Mouse (Mus musculus) ovary, postnatal 36 days (tissue): ENCODE measurements around the gene Ndufaf7.

ENCODE experiments used
- DNase-seq: peaks from one replicate; pipeline ENCODE4 v3.0.0; 2022; ENCODE audit warnings: low spot score, mixed read lengths

Ndufaf7 gene

DNA sequence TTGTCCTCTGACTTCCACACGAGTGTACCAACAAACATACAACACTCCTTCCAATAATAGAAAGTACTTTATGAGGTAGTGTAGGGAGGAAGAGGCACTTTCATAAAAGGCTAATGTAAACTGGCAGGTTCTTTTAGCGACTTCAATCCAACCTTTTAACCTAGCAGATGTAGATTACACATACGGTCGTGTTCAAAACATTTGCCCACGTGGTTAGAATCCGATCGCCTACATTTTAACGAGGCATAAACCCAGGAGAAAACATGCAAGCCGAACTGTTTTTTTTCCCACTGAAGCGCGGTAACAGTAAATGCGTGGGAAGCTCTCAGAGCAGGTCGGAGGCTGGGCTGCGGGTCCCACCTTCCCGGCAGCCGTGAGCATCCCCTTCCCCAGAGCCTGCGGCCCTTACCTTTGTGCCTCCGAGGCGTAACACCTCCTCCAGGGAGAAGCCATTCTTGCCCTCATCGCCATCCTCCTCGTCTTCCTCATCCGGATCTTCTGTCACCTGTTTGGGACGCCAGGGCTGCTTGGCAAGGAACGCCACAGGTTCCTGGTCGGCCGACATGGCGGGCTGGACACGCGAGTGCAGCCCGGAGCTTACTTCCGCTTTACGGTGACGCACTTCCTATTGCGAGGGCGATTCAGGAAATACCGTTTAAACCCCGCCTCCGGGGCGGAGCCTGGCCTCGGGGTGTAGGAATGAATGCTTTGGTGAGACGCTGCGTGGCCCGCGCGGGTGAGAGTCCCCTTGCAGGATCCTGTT lies at the start of gene Ndufaf7, which contains the start of gene Cebpz:
Gene Ndufaf7 (plus strand): TSS at position 671 of the 763 bp plus-strand sequence.
Gene Cebpz (minus strand): TSS at position 601 of the 763 bp plus-strand sequence.
- DNase-seq: peak; percentile 94

DNA sequence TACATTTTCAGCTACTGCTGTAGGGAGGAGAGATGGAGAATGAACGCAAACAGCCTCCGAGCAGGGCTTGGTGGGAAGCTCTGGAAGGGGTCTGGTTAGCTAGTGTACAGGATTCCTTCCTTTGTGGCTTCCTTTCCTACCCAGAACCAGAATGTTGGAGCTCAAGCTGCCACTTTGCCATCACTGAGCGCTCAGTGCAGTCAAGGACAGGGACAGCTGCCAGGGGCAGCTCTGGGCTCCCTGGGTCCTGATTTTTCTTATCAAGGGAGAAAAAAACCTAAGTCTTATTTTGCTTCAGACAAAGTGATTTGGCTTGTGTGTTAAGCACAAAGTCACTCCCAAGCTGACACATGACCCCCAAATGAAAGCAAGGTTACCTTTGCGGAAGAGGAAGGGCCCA lies 48.4 kb upstream of the Ndufaf7 start:
- DNase-seq: peak; percentile 24

DNA sequence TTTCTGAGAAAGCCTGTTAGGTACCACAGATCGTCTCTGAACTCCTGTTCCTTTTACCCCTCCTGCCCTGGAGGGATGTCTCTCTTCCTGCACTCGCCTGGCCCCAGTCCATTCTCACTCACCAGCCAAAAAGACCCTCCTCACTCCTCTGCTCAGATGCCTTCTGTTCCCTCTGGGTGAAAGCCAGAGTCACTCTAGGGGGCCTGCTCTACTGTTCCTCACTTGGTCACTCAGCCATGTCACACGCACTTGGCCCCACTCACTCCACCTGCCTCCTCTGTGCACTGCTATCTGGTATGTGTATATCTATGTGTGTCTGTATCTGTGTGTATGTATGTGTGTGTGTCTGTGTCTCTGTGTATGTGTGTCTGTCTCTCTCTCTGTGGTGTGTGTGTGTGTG lies 47.8 kb upstream of the Ndufaf7 start:
- no peak for DNase-seq

DNA sequence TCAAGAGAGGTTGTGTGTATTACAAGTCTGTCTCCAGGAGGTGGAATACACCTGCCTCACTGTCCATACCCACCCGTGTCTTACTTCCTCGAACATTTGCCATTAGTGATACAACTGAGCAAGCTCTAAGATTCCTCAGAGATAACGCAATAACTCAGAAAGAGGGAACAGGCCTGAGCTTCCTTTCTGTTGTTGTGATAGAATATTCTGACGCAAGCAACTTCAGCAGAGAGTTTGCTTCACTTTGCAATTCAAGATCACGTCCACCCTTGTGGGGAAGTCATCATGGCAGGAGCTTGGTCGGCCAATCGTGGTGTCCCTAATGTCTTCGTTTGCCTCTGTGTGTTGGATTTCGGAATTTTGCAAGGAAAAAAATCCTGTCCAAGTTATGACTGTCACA lies 45.9 kb upstream of the Ndufaf7 start:
- no peak for DNase-seq

DNA sequence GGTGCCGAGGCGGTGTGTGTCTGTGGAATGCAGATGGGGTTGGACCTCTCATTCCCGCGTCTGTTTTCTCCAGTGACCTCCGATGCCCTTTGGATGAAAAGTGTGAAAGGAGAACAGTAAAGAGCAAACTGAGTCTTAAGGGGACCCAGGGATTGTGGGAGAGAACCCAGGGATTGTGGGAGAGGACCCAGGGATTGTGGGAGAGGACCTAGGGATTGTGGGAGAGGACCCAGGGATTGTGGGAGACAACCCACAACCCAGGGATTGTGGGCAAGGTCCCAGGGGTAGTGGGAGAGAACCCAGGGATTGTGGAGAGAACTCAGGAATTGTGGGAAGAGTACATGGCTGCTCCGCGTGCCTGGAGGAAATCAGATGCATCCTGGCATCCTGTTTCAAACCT lies 41.9 kb upstream of the Ndufaf7 start:
- no peak for DNase-seq

DNA sequence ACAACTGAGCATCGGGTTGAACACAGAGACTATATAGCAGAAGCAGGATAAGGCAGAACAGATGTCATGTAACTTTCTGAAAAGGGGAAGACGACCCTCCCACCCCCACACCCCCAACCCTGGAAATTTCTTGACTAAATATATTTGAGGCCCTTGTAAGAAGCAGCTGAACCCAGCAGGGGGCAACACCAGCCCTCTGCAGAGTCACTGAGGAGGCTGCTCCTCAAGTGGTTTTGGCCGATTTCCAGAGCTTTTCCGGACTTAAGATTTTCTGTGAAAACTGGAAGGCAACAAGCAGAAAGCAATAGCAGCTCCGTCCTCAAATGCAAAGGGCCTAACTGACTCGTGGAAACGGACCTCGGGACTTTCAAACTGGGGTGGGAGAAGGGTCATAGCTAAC lies 41.5 kb upstream of the Ndufaf7 start:
- DNase-seq: peak; percentile 41

DNA sequence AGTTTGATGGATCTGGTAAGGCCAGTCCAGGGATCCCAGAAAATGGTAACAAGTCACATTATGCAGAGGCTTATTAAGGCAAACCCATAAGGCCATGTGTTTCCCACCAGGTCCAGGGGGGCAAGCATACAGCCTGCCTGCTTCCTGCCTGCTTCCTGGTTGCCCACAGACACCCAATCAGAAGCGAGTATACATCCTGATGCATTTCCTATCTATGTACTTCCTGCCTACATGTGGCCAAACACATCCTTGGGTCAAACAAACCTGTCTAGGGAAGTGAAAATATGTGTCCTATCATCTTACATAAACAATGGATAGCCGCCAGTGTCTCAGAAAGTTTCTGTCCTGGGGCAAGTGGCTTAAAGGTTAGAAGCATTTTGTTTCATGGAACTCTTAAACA lies 33.8 kb upstream of the Ndufaf7 start:
- no peak for DNase-seq

DNA sequence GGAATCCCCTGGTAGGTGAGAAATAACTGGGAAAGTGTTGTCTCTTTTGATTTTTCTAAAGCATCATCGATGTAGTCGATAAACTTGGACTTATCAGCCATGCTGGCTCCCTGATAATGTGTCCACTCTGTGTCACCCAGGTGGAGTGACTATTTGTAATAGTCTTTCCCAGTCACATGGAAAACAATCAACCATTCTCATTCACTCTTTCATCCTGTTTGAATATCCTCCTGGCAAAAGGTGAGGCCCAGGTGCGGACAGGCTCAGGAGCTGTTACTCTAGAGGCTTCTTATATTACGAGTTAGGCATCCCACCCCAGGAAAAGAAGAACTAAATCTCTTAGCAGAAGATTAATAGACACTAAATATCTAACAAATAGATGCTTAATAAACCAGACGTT lies 30.0 kb upstream of the Ndufaf7 start, which contains the start of gene Sult6b1:
Gene Sult6b1 (minus strand): TSS at position 101 of the 400 bp plus-strand sequence.
- DNase-seq: no peak

DNA sequence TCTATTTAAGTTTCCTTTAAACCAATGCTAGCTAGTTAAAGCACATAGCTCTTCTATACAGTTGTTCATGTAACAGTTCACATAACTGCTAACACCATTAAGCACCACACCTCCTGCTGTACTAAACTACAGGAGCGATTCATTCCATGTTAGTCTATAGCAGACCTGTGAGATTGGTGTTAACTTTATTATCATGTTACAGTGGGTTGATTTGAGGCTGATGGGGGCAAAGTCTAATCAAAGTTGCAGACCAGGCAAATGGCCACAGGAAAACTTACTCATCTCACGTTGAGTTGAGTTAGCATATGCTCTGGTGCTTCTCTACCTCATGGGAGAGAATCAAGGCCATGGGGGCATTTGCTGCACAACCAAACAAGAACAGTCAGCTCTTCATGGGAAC lies 27.6 kb upstream of the Ndufaf7 start:
- no peak for DNase-seq

DNA sequence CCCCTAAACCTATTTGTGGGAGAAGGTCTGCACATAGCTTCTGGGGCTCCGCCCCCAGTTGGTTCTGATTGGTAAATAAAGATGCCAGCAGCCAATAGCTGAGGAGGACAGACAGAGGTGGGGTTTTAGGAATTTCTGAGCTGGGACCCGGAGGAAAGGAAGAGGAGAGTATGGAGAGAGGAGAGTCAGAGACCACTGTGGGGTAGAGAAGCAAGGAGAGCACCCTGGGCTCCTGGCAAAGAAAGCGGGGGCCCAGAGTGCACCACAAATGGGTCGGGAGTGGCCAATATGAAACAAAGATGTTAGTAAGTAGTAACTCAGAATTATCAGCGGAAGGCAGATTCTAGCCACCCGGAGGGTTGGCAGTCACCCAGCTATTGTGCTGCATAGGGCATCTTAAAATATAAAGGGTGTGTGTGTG lies 24.1 kb upstream of the Ndufaf7 start:
- no peak for DNase-seq

DNA sequence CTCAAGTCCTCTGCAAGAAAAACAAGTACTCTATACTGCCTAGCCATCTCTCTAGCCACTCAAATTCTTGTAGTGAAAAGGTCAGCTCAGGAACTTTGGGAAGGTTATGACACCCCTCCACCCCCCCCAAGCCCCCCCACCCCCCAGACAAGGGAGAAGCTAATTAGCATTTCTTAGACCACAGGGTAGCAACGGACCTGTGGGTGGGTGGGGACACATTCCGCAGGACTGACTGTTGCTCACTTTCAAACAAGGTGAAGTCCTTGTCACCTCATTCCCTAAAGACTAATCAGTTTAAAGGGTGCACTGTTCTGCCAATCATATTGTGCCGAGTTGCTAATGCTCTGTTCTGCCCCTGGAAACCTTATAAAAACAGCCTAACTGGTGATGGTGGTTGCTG lies 23.0 kb upstream of the Ndufaf7 start:
- no peak for DNase-seq

DNA sequence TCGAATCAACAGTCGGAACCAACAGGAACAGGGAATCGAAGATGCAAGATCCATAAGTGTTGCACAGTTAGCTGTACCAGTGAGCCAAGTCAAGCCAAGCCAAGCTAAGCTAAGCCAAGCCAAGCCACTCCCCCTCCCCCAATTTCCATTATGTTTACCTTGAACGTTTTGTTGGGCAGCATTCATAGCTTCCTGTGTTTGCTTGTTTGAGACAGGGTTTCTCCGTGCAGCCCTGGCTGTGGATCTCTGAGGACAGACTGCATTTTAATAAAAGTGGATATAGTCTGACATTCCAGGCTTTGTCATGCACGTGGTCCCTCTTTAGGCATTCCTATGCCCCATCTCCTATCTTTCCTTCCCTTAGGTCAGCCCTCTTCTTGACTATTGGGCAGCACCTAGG lies 21.2 kb upstream of the Ndufaf7 start:
- DNase-seq: no peak

DNA sequence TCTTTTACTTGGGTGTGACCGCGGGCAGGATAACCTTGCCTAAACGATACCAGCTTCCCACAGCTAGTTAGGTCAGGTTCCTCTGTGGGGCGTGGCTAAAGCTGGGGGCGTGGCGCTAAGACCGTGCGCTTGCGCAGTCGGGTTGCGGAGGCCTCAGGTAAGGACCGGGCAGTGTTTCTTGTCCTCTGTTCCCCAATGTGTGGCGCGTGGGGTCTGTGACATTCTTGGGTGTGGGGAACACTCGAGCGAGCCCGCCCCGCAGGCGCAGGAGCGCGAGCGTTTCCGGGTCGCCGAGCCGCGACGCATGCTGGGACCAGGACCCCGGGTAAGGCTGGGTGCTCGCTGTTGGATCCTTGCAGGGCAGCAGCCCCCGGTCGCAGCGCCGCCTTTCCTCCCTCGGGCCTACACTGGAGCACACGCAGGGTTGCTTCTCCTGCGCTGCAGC lies 20.5 kb upstream of the Ndufaf7 start, which contains the start of gene Cebpzos:
Gene Cebpzos (plus strand): TSS at position 132 of the 445 bp plus-strand sequence.
- peak; percentile 82 for DNase-seq

DNA sequence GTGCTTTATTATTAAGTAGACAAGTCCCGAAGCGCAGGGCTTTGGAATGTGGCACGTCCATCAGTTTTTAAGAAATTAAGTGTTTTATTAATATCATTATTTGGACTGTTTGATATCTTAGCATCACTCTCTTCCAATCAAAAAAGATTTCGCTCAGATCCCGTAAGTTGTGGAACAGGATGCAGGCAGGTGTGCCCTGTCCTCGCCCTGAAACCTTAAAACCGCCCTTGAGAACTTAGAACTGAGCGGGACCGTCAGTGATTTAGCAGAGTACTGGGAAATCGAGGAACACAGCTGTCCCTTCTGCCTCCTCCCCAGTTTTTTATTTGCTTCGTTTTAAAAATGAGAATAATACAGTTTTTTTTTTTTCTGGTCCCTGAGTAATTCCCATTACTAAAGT lies 20.0 kb upstream of the Ndufaf7 start:
- no peak for DNase-seq

DNA sequence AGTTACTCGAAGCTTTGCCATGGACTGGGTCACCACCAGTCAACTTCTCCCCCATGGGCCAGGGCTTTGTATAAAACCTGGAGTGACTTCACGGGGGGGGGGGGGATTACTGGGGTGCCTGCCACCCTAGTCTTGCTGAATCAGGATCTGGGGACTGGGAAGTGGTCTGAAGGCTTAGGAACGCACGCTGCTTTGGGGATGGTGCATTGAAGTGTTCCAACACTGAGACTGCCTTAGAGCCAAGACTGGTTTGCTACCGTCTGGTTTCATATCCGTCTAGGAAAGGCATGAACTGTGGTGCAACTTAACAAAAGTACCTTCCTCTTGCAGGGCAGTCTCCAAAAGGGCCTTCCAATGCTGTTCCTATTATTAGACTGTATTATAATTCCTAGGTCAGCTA lies 19.2 kb upstream of the Ndufaf7 start:
- no peak for DNase-seq

DNA sequence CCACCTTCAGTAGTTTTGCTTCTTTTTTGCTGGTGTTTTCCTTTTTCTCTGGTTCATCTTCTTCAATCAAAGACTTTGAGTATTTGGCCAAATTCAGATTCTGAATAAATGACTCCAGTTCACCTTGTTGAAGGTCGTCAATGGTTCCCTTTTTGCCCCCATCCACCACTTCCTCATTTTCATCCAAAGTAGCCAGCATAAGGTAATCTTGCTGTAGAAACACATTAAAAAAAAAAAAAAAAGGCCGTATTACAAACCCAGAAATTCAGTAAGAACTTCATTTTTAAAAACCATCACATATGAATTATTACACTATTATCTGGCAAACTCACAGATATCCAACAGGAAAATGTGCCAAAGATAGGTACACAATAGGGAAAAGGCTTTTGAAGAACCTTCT lies 1.1 kb upstream of the Ndufaf7 start:
- DNase-seq: no peak

DNA sequence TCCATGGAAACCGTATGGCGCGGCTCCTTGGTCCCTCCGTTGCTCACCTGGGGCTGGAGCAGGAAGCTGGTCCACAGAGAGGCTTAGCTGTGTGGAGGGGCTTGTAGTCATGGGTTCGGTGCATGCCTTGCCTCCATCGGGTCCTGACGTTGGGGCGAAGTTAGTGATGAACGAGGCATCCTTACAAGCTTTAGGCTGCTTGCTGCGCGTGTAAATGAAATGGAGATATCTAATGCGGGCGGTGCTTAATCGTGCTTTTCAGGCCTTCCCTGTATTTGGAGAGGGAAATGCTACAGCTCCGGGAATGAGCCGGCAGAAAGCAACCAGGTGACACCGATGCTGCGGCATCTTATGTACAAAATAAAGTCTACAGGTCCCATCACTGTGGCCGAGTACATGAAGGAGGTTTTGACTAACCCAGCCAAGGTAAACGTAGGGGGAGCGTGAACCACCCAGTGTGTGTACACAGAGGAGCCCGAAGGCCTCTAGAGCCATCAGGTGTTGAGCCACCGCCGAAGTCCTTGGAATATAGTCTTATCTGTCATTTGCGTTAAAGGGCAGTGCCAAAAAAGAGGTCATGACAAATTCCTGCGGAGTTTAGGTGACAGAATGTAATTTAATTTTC lies 405 bp downstream of the Ndufaf7 start:
- DNase-seq: no peak

DNA sequence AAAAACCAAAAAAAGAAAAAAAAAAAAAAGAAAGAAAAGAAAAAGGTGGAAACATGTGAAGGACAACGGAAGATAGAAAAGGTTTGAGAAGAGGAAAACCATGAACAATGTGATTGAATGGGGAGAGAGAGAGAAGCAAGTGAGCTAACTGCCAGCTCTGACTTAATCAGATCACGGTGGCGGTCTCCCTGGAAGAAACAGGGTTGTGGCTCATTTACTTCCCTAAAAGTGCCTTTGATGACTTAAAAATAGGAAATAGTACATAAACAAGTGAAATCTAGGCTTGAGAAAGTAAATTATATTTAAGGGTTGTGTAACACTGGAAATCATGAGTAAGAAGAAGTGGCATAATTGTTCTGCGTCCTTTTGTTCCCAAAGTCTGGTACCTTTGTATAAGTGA lies 2.0 kb downstream of the Ndufaf7 start:
- DNase-seq: no peak

DNA sequence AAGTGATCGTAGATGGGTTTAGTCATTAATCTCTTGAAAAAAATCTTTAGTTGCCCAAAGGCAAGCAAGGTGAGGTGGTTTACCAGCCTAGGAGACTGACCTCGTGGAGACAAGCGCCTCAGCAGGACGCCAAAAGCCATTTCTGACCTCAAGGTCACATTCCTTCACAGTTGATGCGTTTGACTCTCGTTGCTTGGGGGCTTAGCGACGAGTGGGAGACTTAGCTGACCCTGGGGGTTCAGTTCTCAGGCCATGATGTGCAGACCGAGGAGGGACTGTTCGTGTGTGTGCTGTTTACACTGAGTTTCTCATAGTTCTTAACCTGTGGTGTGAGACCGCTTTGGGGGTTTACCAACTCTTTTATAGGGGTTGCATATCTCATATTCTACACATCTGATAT lies 5.6 kb downstream of the Ndufaf7 start:
- no peak for DNase-seq

DNA sequence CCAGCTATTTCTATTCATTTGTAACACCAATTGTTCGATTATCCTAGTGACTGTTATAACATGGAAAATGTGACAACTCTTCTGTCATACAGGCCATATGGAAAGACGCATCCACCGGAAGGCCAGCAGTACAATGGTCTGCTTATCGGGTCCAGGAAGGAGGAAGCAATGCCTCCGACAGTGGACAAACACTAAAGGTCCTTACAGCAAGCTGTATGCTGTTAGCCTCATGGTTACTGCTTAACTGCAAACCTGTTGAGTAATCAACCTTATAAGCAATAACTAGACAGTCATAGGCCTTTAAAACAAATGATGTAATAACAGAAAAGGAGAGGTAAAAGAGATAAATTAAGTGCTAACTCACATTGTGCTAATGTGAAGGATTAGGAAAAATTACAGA lies 14.3 kb downstream of the Ndufaf7 start:
- DNase-seq: no peak

DNA sequence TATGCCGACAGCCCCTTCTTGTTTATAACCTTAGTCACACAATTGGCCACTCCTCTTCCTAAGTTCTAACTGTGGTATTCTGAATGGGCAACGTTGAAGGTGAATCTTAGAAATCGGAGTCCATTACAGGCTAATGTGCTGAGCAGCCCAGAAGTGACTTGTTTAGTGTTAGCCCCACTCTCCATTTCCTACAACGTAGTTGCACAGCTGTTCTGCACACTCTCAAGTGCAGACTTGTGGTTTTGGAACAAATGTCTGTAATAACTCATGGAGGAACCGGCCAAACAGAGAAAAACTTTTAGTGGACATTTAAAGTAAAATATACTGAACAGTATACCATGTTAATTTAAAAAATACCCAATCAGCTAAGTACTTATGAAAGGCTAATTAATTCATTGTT lies 15.1 kb downstream of the Ndufaf7 start:
- DNase-seq: no peak

DNA sequence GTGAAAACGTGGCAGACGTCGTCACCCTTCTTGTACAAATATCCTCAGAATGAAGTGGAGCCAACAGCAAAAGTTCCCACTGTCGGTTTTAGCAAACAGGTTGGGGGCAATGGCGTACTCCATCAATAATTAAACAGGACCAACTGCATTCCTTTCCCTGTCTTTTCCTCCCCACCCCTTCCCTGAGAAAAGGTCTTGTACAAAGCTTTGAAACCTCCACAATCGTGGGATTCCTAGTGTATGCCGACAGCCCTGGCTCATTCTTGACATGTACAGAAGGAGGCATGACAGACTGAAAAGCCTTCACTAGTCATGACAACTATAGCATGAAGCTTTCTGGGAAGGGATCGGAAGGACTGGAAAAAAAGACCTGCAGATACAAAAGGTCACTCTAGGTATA lies 16.3 kb downstream of the Ndufaf7 start:
- no peak for DNase-seq

DNA sequence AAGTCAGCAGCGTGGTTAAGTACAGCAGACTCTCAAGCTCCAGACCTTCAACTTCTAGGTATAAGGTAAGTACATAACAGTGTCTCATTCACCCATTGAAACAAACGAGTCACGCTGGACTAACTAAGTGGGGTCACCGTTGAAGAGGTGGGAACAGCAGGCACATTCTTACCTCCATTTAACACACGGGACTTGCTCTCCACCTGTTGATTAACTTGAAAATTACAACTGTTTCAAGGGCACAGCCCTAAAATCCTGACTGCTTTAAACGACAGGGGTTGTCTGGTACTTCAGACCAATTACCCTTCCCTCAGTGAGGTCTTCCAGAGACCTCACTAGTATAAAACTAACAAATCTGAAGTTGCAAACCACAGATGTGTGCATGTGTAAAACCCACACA lies 22.5 kb downstream of the Ndufaf7 start:
- DNase-seq: no peak

DNA sequence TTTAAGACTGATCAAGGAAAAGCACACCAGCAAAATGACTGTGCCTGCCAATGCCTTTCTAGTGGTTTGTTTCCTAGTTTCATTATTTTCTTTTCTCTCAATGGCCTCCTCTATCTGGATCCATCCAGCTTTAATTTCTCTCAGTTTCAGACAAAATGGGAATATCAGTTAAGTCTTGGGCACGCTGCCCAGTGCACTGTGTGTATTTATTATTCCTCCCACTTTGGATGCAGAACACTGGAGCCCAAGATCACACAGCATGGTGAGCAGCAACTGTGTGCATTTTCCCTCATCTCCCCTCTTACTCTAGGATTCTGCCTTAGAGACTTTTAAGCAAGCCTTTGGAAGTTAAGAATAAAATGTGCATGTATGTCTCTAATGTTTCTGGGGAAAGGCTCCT lies 27.5 kb downstream of the Ndufaf7 start:
- no peak for DNase-seq
